Comparison of ENCODE assay signal across 8 mouse cellular contexts in genomic region chr9:121385091-121385748, GRCm38 (mm10).
DNase-seq lines count a peak whose midpoint lies in the region; ATAC-seq lines count a peak whose summit lies in the region.

No protein-coding gene starts in this region.

- peak overlapping the region; percentile 83 for H3K27ac ChIP-seq in forebrain, embryonic 13.5 days

- peaks cover 64% of the 10 kb centered on the region for H3K4me1 ChIP-seq in forebrain, embryonic 13.5 days

- H3K4me2 ChIP-seq in forebrain, embryonic 13.5 days: no peak overlapping the region

- intact Hi-C loops in heart, postnatal 36 days (cut with DNase I): loop anchor here (5.0 kb wide), 1 partner anchor 57 kb away; no protein-coding TSS in a partner anchor

- peak; percentile 46 for DNase-seq in MEL-GATA-1-ER (ENCODE audit: extremely low read depth, low read depth)
- DNase-seq in c-Kit-positive CD71-negative TER-119-negative erythroid progenitor cells, embryonic 14.5 days (ENCODE audit: low read depth): peak; percentile 62
- peak; percentile 85 to 89 for DNase-seq in heart, postnatal 36 days
- DNase-seq in layer of hippocampus, postnatal 36 days: peak; percentile 85 to 87
- peak; percentile 79 for DNase-seq in lung, postnatal 25 days (ENCODE audit: low spot score)
- peak; percentile 74 for DNase-seq in retina, postnatal 7 days (ENCODE audit: low read depth, low spot score)

- H3K9me3 ChIP-seq in forebrain, embryonic 13.5 days (replicated peaks): no peaks in the 10 kb centered on the region

- 0 out of 2 replicates have a peak, but pooled peaks cover 5% of the 10 kb centered on the region for H3K36me3 ChIP-seq in forebrain, embryonic 13.5 days (ENCODE audit: poor library complexity, severe bottlenecking)

- H3K27me3 ChIP-seq in forebrain, embryonic 13.5 days: no peaks in the 10 kb centered on the region

- 35% methylated on average over 16 of the region's 16 CpGs for WGBS in forebrain, embryonic 13.5 days

- no peak overlapping the region for H3K4me3 ChIP-seq in forebrain, embryonic 13.5 days

- peak overlapping the region; percentile 50; the same call in 1 of the 2 replicates for H3K9ac ChIP-seq in forebrain, embryonic 13.5 days

- peak; percentile 1; the same call in 1 of the 2 replicates for ATAC-seq in forebrain, embryonic 13.5 days
- no peak for ATAC-seq in activated CD4-positive, CD25-positive, alpha-beta regulatory T cell, adult 4 months
